In genomic region chr1:173323839-173324585, GRCm38 (mm10) we compare ENCODE assay signal across 9 mouse cellular contexts. TPM values are rescaled to one million over a fixed set of nuclear protein-coding genes. Genes with fewer than 3 reads are reported as not detected.
DNase-seq lines count a peak whose midpoint lies in the region; ATAC-seq and TF ChIP-seq lines count a peak whose summit lies in the region.
"Had no signal": no experiment of that assay in that cellular context is flagged by ENCODE, and none has a peak within 500 bp of the region (broad histone marks: within the 10 kb centered on the region; RNA-seq: fewer than 3 reads in every experiment).

No protein-coding gene starts in this region.

- peak; percentile 19 for DNase-seq in kidney, postnatal 14 days
- DNase-seq in kidney, adult 11 months = no peak
- DNase-seq in ZHBTc4 (ENCODE audit: low read depth, low spot score) = peak; percentile 50
- DNase-seq in embryo, embryonic 11.5 days (ENCODE audit: low read depth, low spot score) = peak; percentile 26
- peak; percentile 65 for DNase-seq in lung, embryonic 14.5 days

- no peak overlapping the region for H3K27ac ChIP-seq in ES-Bruce4 (ENCODE audit: insufficient read depth, low read length)
- no peak overlapping the region for H3K27ac ChIP-seq in lung, embryonic 14.5 days (ENCODE audit: low read depth)
- no peak overlapping the region for H3K27ac ChIP-seq in forebrain, embryonic 16.5 days (ENCODE audit: low read length)

- no peaks in the 10 kb centered on the region for H3K36me3 ChIP-seq in ES-Bruce4 (ENCODE audit: control insufficient read depth, insufficient read depth, low read length, poor library complexity, severe bottlenecking)
- no peaks in the 10 kb centered on the region for H3K36me3 ChIP-seq in lung, embryonic 14.5 days (ENCODE audit: insufficient read depth)
- no peaks in the 10 kb centered on the region for H3K36me3 ChIP-seq in forebrain, embryonic 16.5 days (ENCODE audit: control insufficient read depth, insufficient read depth)

- no peak for TF ChIP-seq POLR2A in ES-Bruce4 (IDR thresholded peaks at IDR 0.05; ENCODE audit: insufficient read depth, low read length)

- H3K4me2 ChIP-seq in lung, embryonic 14.5 days = no peak overlapping the region
- no peak overlapping the region for H3K4me2 ChIP-seq in forebrain, embryonic 16.5 days (ENCODE audit: low read length)

- TF ChIP-seq EP300 in ES-Bruce4 (IDR thresholded peaks at IDR 0.05; ENCODE audit: insufficient read depth, low read depth, low read length) = no peak

- H3K4me3 ChIP-seq in ES-Bruce4 (ENCODE audit: low read depth, low read length) = no peak overlapping the region
- H3K4me3 ChIP-seq in lung, embryonic 14.5 days (ENCODE audit: low read depth, low read length) = no peak overlapping the region
- H3K4me3 ChIP-seq in forebrain, embryonic 16.5 days (replicated peaks; ENCODE audit: low read length) = no peak overlapping the region

- WGBS in lung, embryonic 14.5 days = 26% methylated on average over 5 of the region's 5 CpGs
- 31% methylated on average over 5 of the region's 5 CpGs for WGBS in forebrain, embryonic 16.5 days

- no peaks in the 10 kb centered on the region for H3K9me3 ChIP-seq in ES-Bruce4 (replicated peaks; ENCODE audit: control insufficient read depth, insufficient read depth, low read length, poor library complexity, severe bottlenecking)
- no peaks in the 10 kb centered on the region for H3K9me3 ChIP-seq in lung, embryonic 14.5 days (ENCODE audit: low read depth, low read length)
- no peaks in the 10 kb centered on the region for H3K9me3 ChIP-seq in forebrain, embryonic 16.5 days (ENCODE audit: control insufficient read depth, low read length)

- TF ChIP-seq CTCF in ES-Bruce4 (IDR thresholded peaks at IDR 0.05; ENCODE audit: low read depth, low read length) = peak; percentile 61
- TF ChIP-seq CTCF in lung, embryonic 14.5 days (IDR thresholded peaks at IDR 0.05; ENCODE audit: low read depth) = peak; percentile 73

- no peak for ATAC-seq in lung, embryonic 14.5 days (ENCODE audit: insufficient read depth)
- no peak for ATAC-seq in forebrain, embryonic 16.5 days

- H3K4me1 ChIP-seq in ES-Bruce4 (ENCODE audit: control insufficient read depth, insufficient read depth, low read length) = no peaks in the 10 kb centered on the region
- H3K4me1 ChIP-seq in lung, embryonic 14.5 days (ENCODE audit: insufficient read depth) = no peaks in the 10 kb centered on the region
- peaks cover 8% of the 10 kb centered on the region; the same call in 1 of the 2 replicates for H3K4me1 ChIP-seq in forebrain, embryonic 16.5 days (replicated peaks; ENCODE audit: control insufficient read depth, insufficient read depth, low read length)

- H3K9ac ChIP-seq in ES-Bruce4 (ENCODE audit: low read depth, poor library complexity, severe bottlenecking) = no peak overlapping the region
- no peak overlapping the region for H3K9ac ChIP-seq in lung, embryonic 14.5 days
- H3K9ac ChIP-seq in forebrain, embryonic 16.5 days (replicated peaks; ENCODE audit: low read depth, low read length) = no peak overlapping the region

- H3K27me3 ChIP-seq in ES-Bruce4 (ENCODE audit: control insufficient read depth, insufficient read depth, low read length, poor library complexity, severe bottlenecking) = no peaks in the 10 kb centered on the region
- no peaks in the 10 kb centered on the region for H3K27me3 ChIP-seq in lung, embryonic 14.5 days (ENCODE audit: insufficient read depth, low read length)
- no peaks in the 10 kb centered on the region for H3K27me3 ChIP-seq in forebrain, embryonic 16.5 days (replicated peaks; ENCODE audit: control insufficient read depth, insufficient read depth, low read length)

RNA-seq across cellular contexts. Expression of gene Ackr1, which starts 9.5 kb away (rescaled TPM):
- not detected in 2 replicates for polyA plus RNA-seq in ES-Bruce4 (2011; ENCODE audit: insufficient read depth, insufficient read length, low read depth, missing spikeins)
- polyA plus RNA-seq in lung, embryonic 14.5 days (2014; fragmentation: Nextera tagmentation; extraction: Ambion mirVana) = 0.54 and 0.81 TPM in 2 replicates
- polyA plus RNA-seq in forebrain, embryonic 16.5 days (2015; fragmentation: Nextera tagmentation; extraction: Ambion mirVana) = 12.4 and 14.0 TPM in 2 replicates

RNA-seq across cellular contexts. Expression of gene Aim2, which starts 26.7 kb away (rescaled TPM):
- polyA plus RNA-seq in ES-Bruce4 (2011; ENCODE audit: insufficient read depth, insufficient read length, low read depth, missing spikeins) = 38.9 and 49.8 TPM in 2 replicates
- polyA plus RNA-seq in lung, embryonic 14.5 days (2014; fragmentation: Nextera tagmentation; extraction: Ambion mirVana) = 0.92 and 2.5 TPM in 2 replicates
- polyA plus RNA-seq in forebrain, embryonic 16.5 days (2015; fragmentation: Nextera tagmentation; extraction: Ambion mirVana) = 3.0 and 4.0 TPM in 2 replicates

RNA-seq across cellular contexts. Expression of gene Cadm3, which starts 43.5 kb away (rescaled TPM):
- polyA plus RNA-seq in ES-Bruce4 (2011; ENCODE audit: insufficient read depth, insufficient read length, low read depth, missing spikeins) = 0.44 and 0.70 TPM in 2 replicates
- 4.1 and 4.9 TPM in 2 replicates for polyA plus RNA-seq in lung, embryonic 14.5 days (2014; fragmentation: Nextera tagmentation; extraction: Ambion mirVana)
- polyA plus RNA-seq in forebrain, embryonic 16.5 days (2015; fragmentation: Nextera tagmentation; extraction: Ambion mirVana) = 33.8 and 47.1 TPM in 2 replicates

RNA-seq across cellular contexts. Expression of gene Mptx2, which starts 46.4 kb away (rescaled TPM):
- polyA plus RNA-seq in ES-Bruce4 (2011; ENCODE audit: insufficient read depth, insufficient read length, low read depth, missing spikeins) = not detected in 2 replicates
- not detected in 2 replicates for polyA plus RNA-seq in lung, embryonic 14.5 days (2014; fragmentation: Nextera tagmentation; extraction: Ambion mirVana)
- not detected in 2 replicates for polyA plus RNA-seq in forebrain, embryonic 16.5 days (2015; fragmentation: Nextera tagmentation; extraction: Ambion mirVana)
- polyA plus RNA-seq: frontal cortex, adult 2 months; liver, embryonic 16.5 days had no signal

RNA-seq across cellular contexts. Expression of gene Olfr418, which starts 58.2 kb away (rescaled TPM):
- not detected in 2 replicates for polyA plus RNA-seq in ES-Bruce4 (2011; ENCODE audit: insufficient read depth, insufficient read length, low read depth, missing spikeins)
- polyA plus RNA-seq in lung, embryonic 14.5 days (2014; fragmentation: Nextera tagmentation; extraction: Ambion mirVana) = not detected in 2 replicates
- not detected in 2 replicates for polyA plus RNA-seq in forebrain, embryonic 16.5 days (2015; fragmentation: Nextera tagmentation; extraction: Ambion mirVana)
- polyA plus RNA-seq: frontal cortex, adult 2 months; liver, embryonic 16.5 days had no signal
